Mouse (Mus musculus): ENCODE data around the gene Gm3233. TPM values are rescaled to one million over a fixed set of nuclear protein-coding genes. Genes with fewer than 3 reads are reported as not detected.
"Not testable (repeated sequence)": the region's sequence is repeated elsewhere in the genome, so short reads cannot be mapped to it uniquely, and the experiment has no call there.

Gene Gm3233
- polyA plus RNA-seq, 1 experiment from 2014 or later: not detected

DNA sequence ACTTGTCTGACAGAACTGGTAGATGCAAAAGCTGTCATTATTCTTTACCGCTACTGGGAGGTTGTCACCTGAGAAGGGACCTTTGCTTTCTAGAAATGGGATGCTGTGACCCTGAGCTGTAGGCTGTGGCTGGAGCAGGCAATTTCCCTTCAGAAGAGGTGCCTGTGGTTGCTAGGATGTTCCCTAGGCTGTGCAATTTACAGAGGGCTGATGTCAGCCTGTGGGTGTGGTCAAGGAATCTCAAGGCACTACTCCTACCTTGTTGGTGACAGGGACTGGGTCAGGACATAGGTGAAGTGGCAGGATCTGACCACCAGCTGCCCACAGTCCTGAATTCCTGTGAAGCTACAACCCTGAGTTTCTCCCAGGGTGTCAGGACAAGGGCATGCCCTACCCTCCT, 10.2 kb upstream of the Gm3233 start:
- no peaks in the 10 kb centered on the region for H3K9me3 ChIP-seq
- no peaks in the 10 kb centered on the region for H3K27me3 ChIP-seq (replicated peaks)
- H3K4me1 ChIP-seq: no peaks in the 10 kb centered on the region
- no peak for ATAC-seq (replicated peaks)
- H3K4me3 ChIP-seq: no peak overlapping the region
- H3K9ac ChIP-seq: no peak overlapping the region
- 83% methylated on average over 1 of the region's 1 CpGs for WGBS
- H3K4me2 ChIP-seq: no peak overlapping the region
- H3K27ac ChIP-seq: no peak overlapping the region
- H3K36me3 ChIP-seq (replicated peaks): no peaks in the 10 kb centered on the region

DNA sequence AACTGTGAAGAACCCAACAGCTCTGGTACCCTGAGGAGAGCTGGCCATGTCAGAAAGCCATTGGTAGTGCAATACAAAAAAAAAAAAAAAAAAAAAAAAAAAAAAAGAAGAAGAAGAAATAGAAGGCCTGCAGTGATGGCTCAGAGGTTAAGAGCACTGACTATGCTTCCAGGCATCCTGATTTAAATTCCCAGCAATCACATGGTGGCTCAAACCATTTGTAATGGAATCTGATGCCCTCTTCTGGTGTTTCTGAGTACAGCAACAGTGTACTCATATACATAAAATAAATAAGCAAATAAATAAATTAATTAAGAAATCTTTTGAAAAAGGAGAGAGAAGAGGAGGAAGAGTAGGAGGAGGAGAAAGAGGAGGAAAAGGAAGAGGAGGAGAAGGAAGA, 6.0 kb downstream of the Gm3233 start:
- ATAC-seq (replicated peaks): no peak
- Histone ChIP-seq H3K9me3 (no peaks in the 10 kb centered on the region), H3K27ac (no peak overlapping the region)

DNA sequence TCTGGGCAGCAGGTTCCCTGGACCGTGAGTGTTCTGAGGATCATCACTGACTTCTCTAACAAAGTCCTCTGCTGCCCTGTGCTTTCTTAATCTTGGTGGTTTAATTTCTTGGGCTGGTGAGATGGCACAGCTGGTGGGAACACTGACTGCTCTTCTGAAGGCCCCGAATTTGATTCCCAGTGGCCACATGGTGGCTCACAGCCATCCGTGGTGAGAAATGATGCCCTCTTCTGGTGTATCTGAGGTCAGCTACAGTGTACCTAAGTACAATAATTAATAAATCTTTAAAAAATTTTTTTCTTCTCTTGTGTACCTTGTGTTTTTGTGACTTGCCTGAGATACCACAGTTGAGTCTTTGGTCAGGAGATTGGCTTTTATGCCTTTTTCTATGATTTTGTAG, 7.2 kb downstream of the Gm3233 start:
- H3K27ac ChIP-seq; H3K36me3 ChIP-seq (replicated peaks); H3K4me1 ChIP-seq; H3K4me3 ChIP-seq; H3K9me3 ChIP-seq; H3K9ac ChIP-seq; ATAC-seq (replicated peaks); H3K27me3 ChIP-seq (replicated peaks); H3K4me2 ChIP-seq: not testable (repeated sequence)
- 62% methylated on average over 3 of the region's 3 CpGs for WGBS

More for the DNA sequence above, 6.0 kb downstream of the Gm3233 start:
- no peak overlapping the region for H3K9ac ChIP-seq
- no peaks in the 10 kb centered on the region for H3K4me1 ChIP-seq
- no peaks in the 10 kb centered on the region for H3K27me3 ChIP-seq (replicated peaks)
- H3K4me3 ChIP-seq: no peak overlapping the region
- no peaks in the 10 kb centered on the region for H3K36me3 ChIP-seq (replicated peaks)
- H3K4me2 ChIP-seq: no peak overlapping the region

DNA sequence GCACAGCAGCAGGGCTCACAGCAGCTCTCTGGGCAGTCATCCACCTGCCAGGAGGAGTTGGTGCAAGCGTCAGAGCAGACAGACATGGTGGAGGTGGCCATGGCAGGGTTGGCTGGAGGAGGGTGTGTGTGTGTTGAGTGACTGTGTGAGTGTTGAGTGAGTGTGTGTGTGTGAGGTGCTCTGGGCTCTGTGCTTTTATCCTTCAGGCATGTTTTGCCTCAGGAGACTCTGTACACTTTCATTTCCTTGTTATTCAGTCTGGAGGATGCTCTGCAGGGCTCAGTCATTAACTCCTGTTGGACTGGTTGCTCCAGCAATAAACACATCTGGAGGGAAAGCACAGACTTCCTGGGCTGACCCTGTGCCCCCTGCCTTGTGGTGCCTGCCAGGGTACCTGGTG, 8.2 kb downstream of the Gm3233 start, which contains the start of gene Gm9736:
TSS of gene Gm9736 (minus strand) at position 101 of the 400 bp plus-strand sequence.
- WGBS: 71% methylated on average over 1 of the region's 1 CpGs
- H3K4me1 ChIP-seq; H3K9me3 ChIP-seq; H3K27ac ChIP-seq; H3K36me3 ChIP-seq (replicated peaks); H3K4me3 ChIP-seq; H3K27me3 ChIP-seq (replicated peaks); ATAC-seq (replicated peaks); H3K9ac ChIP-seq; H3K4me2 ChIP-seq: not testable (repeated sequence)

DNA sequence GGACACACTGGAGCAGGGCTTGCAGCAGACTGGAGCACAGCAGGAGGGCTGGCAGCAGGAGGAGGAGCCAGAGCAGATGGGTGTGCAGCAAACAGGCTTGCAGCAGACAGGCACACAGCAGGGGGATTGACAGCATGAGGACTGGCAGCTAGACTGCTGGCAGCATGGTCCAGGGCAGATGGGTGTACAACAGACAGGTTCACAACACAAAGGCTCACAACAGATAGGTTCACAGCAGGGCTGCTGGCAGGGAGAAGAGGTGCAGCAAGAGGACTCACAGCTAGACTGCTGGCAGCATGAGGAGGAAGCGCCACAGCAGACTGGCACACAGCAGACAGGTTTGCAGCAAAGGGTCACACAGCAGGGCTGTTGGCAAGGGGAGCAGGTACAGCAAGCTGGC, 8.8 kb downstream of the Gm3233 start:
- not testable (repeated sequence) for H3K4me3 ChIP-seq; H3K9ac ChIP-seq; H3K36me3 ChIP-seq (replicated peaks); H3K27me3 ChIP-seq (replicated peaks); H3K4me1 ChIP-seq; H3K27ac ChIP-seq; H3K4me2 ChIP-seq; H3K9me3 ChIP-seq; ATAC-seq (replicated peaks)
- 68% methylated on average over 1 of the region's 1 CpGs for WGBS

DNA sequence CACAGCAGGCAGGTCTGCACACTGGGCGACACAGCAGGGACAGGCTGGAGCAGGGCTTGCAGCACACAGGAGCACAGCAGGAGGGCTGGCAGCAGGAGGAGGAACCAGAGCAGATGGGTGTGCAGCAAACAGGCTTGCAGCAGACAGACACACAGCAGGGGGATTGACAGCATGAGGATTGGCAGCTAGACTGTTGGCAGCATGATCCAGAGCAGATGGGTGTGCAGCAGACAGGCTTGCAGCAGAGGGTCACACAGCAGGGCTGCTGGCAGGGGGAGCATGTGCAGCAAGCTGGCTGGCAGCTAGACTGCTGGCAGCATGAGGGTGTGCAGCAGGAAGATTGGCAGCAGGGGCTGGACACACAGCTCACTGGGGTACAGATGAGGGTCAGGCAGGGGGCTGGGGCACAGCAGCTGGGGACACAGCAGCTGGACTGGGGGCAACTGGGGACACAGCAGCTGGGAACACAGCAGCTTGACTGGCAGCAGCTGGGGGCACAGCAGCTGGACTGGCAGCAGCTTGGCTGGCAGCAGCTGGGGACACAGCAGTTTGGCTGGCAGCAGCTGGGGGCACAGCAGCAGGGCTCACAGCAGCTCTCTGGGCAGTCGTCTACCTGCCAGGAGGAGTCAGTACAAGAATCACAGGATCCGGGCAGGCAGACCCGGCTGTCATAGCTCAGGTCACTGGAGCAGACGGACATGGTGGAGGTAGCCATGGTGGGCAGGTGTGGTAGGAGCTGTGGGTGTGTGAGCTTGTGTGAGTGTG, 17.4 kb downstream of the Gm3233 start, which contains the start of gene Gm18596:
TSS of gene Gm18596 (minus strand) at position 715 of the 765 bp plus-strand sequence.
- not testable (repeated sequence) for H3K4me1 ChIP-seq; H3K9me3 ChIP-seq; H3K27me3 ChIP-seq (replicated peaks); H3K4me3 ChIP-seq; H3K4me2 ChIP-seq; H3K36me3 ChIP-seq (replicated peaks); H3K9ac ChIP-seq; ATAC-seq (replicated peaks); H3K27ac ChIP-seq
- WGBS: 52% methylated on average over 5 of the region's 5 CpGs

DNA sequence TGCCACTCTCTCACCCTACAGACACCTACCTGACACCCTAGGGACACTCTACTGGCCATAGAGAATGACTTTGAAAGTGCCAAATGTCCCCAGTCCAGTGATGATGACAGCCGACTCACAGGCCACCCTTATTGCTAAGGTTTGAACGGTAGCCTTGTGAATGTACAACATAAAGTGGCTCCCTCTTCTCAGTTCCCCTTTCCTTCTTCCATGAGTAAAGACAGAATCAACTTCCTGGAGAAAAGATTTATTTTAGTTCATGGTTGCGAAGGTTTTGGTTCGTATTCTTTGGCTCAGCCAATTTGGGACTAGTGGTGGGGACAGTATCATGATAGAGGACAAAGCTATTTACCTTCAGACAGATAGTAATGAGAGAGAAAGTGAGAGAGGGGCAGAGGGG, 20.6 kb downstream of the Gm3233 start:
- Histone ChIP-seq H3K4me2 (no peak overlapping the region), H3K36me3 (replicated peaks) (no peaks in the 10 kb centered on the region), H3K4me3 (no peak overlapping the region), H3K4me1 (no peaks in the 10 kb centered on the region), H3K9ac (no peak overlapping the region), H3K9me3 (no peaks in the 10 kb centered on the region), H3K27ac (no peak overlapping the region), H3K27me3 (replicated peaks) (no peaks in the 10 kb centered on the region)
- no peak for ATAC-seq (replicated peaks)
- 91% methylated on average over 4 of the region's 4 CpGs for WGBS

DNA sequence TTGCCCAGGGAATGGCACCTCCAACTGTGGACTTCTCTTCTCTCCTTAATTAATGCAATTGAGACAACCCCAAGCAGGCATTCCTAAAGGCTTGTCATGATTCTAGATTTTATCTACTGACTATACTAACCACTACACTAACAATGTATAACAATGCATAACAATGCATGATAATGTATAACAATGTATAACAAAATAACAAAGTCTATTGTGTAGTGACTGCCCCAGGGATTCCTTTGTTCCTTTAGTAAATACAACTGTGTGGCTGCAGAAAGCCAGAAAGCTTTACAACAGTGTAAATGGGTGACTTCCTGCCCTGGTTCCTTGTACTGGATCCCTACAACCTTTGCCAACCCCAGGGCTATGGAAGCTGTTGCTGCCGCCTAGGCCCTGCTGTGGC, 23.6 kb downstream of the Gm3233 start:
- no peaks in the 10 kb centered on the region for H3K27me3 ChIP-seq (replicated peaks)
- H3K36me3 ChIP-seq (replicated peaks): no peaks in the 10 kb centered on the region
- H3K9ac ChIP-seq: no peak overlapping the region
- no peaks in the 10 kb centered on the region for H3K4me1 ChIP-seq
- no peaks in the 10 kb centered on the region for H3K9me3 ChIP-seq
- no peak overlapping the region for H3K4me2 ChIP-seq
- WGBS: 96% methylated on average over 1 of the region's 1 CpGs
- no peak overlapping the region for H3K4me3 ChIP-seq
- no peak for ATAC-seq (replicated peaks)
- no peak overlapping the region for H3K27ac ChIP-seq

DNA sequence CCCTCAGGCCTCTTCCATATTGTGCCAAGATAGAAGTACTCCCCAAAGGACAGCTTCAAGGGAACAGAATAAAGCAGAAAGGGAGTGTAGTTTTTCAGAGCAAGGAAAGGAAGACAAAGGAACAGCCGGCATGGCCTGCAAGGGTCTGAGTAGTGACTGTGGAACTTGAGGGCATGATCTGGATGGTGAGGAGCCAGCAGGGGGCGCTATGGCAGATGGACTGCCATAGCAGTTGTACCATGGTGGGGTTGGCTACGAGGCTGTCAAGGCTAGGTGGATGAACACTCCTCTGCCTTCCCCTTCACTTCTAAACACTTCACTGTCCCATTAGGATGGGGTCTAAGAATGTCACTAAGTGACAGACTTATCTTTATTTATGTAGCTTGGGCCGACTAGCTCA, 30.2 kb downstream of the Gm3233 start:
- WGBS: 55% methylated on average over 4 of the region's 4 CpGs
- H3K27me3 ChIP-seq (replicated peaks): no peaks in the 10 kb centered on the region

DNA sequence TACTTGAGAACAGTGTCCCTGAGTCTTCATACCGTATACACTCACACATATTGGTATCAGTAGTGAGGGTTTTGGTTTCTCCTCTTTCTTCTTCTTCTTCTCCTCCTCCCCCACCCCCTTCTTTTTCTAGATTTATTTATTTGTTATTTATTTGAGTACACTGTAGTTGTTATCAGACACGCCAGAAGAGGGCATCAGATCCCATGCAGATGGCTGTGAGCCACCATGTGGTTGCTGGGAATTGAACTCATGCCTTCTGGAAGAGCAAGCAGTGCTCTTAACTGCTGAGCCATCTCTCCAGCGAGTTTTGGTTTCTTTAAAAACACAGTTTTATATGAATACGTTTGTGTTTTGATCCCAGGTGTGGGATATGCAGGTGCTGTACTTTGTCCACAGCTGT, 31.2 kb downstream of the Gm3233 start:
- H3K27me3 ChIP-seq (replicated peaks): no peaks in the 10 kb centered on the region
- H3K27ac ChIP-seq: no peak overlapping the region
- H3K4me1 ChIP-seq: no peaks in the 10 kb centered on the region
- WGBS: 74% methylated on average over 4 of the region's 4 CpGs
- H3K9me3 ChIP-seq: no peaks in the 10 kb centered on the region
- no peak overlapping the region for H3K4me2 ChIP-seq
- H3K36me3 ChIP-seq (replicated peaks): no peaks in the 10 kb centered on the region
- no peak overlapping the region for H3K4me3 ChIP-seq
- no peak overlapping the region for H3K9ac ChIP-seq
- ATAC-seq (replicated peaks): no peak

More for the DNA sequence above, 30.2 kb downstream of the Gm3233 start:
- Histone ChIP-seq H3K9me3 (no peaks in the 10 kb centered on the region), H3K4me1 (no peaks in the 10 kb centered on the region), H3K36me3 (replicated peaks) (no peaks in the 10 kb centered on the region), H3K4me2 (no peak overlapping the region), H3K9ac (no peak overlapping the region), H3K27ac (no peak overlapping the region), H3K4me3 (no peak overlapping the region)
- no peak for ATAC-seq (replicated peaks)

DNA sequence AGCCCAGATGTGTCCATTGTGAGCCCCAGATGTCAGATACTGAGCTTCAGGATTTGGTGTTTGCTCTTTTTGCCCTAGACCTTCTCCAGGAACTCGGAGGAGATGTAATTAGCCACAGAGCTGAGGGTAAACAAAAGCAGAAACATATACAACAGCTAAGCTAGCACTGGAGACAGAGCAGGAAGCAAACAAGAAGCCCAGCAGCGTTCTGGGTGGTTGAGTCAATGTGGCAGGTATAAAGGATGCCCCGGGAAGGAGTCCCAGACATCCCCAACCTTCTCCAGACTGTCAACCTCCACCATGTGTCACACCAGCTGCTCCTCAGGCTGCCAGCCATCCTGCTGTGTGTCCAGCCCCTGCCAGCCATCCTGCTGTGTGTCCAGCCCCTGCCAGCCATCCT, 33.3 kb downstream of the Gm3233 start, which contains the start of gene Gm10100:
TSS of gene Gm10100 (plus strand) at position 301 of the 400 bp plus-strand sequence.
- Histone ChIP-seq H3K4me3 (no peak within 1 kb of the TSS), H3K36me3 (replicated peaks) (no peaks in the 10 kb centered on the region), H3K9ac (no peak within 1 kb of the TSS), H3K9me3 (no peaks in the 10 kb centered on the region), H3K27me3 (replicated peaks) (no peaks in the 10 kb centered on the region), H3K4me1 (no peaks in the 10 kb centered on the region), H3K4me2 (no peak within 1 kb of the TSS), H3K27ac (no peak within 1 kb of the TSS)
- ATAC-seq (replicated peaks): no peak
- WGBS: 44% methylated on average over 3 of the region's 3 CpGs

DNA sequence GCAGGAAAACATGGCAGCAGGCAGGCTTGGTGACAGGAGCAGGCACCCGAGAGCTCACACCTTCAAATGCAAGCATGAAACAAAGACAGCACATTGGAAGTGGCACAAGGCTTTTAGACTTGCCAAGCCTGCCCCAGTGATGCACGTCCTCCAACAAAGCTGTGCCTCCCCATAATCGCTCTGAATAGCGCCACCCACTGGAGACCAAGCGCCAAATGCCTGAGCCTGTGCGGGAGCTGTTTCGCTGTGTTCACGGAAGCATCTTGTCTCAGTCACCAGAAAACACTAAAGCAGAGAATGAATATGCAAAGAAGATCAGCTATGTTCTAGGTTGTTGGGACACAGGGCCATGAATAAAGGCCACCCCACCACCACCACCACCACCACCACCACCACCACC, 34.6 kb downstream of the Gm3233 start:
- Histone ChIP-seq H3K27ac (no peak overlapping the region), H3K36me3 (replicated peaks) (no peaks in the 10 kb centered on the region), H3K9ac (no peak overlapping the region), H3K27me3 (replicated peaks) (no peaks in the 10 kb centered on the region), H3K4me2 (no peak overlapping the region), H3K4me3 (no peak overlapping the region), H3K4me1 (no peaks in the 10 kb centered on the region), H3K9me3 (no peaks in the 10 kb centered on the region)
- WGBS: 81% methylated on average over 8 of the region's 8 CpGs
- ATAC-seq (replicated peaks): no peak

DNA sequence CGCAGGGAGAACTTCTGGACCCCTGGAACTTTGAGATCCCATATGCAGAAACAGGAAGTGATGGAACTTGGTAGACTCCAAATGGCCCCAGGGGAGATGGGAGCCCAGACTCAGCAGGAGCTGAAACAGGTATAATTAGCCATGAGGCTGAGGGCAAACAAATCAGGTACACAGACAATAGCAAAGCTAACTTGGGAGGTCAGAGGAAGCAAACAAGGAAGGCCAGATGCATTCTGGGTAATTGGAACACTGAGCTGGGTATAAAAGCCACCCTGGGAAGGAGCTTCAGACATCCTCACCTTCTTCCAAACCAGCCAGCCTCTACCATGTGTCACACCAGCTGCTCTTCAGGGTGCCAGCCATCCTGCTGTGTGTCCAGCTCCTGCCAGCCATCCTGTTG, 39.2 kb downstream of the Gm3233 start, which contains the start of gene Krtap12-1:
TSS of gene Krtap12-1 (plus strand) at position 301 of the 400 bp plus-strand sequence.
- WGBS: 81% methylated on average over 1 of the region's 1 CpGs
- not testable (repeated sequence) for H3K9ac ChIP-seq; H3K9me3 ChIP-seq; H3K27me3 ChIP-seq (replicated peaks); H3K36me3 ChIP-seq (replicated peaks); H3K4me1 ChIP-seq; H3K4me2 ChIP-seq; H3K27ac ChIP-seq; H3K4me3 ChIP-seq; ATAC-seq (replicated peaks)
